Mouse (Mus musculus): ENCODE results near the gene Zfp109. TPM values are rescaled to one million over a fixed set of nuclear protein-coding genes. Genes with fewer than 3 reads are reported as not detected.

Zfp109 gene
- total RNA-seq (2023), result 1.2 to 1.5 TPM (median 1.4 TPM) in 4 replicates

DNA sequence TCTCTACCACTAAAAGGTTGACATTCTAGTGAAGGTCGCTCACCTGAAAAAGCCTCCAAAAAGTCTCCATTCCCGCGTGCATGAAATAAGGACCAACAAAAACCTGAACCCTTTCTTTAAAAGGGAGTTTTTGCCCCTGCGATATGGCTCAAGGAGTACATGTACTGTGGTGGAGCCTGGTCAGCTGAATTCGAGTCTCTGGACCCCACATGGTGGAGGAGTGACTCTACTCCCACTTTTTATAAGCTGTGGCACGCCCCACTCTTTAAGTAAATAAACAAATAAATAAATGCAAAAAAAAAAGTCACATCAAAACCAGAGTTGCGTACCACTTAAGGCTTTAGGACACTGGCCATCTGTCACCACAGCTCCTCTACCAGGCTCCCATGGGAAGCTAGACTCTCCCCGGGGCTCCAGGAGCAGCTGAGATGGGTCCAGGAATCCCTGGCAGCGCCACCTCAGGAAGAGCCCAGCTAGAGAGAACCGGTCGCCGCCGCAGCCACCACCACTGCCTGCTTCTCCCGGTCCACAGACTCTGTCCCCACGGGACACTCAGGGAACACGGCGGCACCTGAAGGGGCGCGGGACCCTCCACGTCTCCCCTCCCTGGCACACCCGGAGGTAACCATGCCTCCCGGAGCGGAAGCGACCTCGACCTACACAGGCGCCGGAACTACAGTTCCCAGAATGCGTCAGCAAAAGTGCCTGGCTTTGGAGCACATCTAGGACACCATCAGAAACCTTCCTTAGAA lies at the start of gene Zfp109:
Gene Zfp109, minus strand, starts transcription at position 521 of the 752 bp plus-strand sequence.

DNA sequence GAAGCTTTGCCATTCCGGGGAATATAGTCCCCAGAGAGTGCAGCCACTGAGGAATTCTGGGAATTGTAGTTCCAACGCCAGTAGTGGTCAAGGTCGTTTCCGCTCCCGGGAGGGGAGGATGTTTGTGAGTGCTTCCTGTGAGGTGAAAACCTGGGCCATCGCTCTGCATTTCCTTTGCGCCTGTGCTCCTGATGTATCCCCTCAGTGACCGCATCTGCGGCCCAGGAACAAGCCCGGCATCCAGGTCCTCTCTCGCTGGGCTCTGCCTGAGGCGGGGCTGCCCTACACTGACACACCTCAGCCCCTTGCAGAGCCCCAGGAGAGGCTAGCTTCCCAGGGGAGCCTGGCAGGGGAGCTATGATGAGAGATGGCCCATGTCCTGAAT lies 32.9 kb upstream of the Zfp109 start, which contains the start of gene Zfp93:
Gene Zfp93, plus strand, starts transcription at position 133 of the 385 bp plus-strand sequence.

DNA sequence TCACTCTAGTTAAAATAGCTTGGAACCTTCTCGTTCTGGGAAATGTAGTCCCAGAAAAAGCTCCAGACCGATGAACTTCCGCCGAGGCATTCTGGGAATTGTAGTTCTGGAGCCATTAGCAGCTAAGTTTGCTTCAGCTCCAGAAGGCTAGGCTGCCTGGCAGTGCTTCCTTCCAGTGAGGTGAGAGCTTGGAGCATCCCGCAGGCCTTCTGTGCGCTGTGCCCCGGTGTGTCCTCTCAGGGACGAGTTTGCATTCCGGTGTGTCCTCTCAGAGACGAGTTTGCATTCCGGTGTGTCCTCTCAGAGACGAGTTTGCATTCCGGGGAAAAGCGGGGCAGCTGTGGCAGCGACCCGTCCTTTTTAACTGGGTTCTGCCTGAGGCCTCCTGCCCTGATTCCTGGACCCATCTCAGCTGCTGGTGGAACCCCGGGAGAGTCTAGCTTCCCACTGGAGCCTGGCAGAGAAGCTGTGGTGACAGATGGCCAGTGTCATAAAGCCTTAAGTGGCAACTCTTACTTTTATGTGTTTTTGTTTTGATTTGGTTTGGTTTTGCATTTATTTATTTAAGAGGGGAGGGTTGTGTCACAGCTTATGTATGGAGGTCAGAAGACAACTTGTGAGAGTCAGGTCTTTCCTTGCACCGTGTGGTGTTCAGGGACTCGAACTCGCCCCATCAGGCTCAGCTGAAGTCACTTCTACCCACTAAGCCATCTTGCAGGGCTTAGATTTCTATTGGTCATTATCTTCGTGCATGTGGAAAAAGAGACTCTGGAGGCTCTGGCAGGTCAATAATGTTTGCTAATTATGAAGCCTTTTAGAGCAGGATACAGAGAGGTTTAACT lies 17.5 kb upstream of the Zfp109 start, which contains the start of gene Zfp108:
Gene Zfp108, plus strand, starts transcription at position 162 of the 842 bp plus-strand sequence.

DNA sequence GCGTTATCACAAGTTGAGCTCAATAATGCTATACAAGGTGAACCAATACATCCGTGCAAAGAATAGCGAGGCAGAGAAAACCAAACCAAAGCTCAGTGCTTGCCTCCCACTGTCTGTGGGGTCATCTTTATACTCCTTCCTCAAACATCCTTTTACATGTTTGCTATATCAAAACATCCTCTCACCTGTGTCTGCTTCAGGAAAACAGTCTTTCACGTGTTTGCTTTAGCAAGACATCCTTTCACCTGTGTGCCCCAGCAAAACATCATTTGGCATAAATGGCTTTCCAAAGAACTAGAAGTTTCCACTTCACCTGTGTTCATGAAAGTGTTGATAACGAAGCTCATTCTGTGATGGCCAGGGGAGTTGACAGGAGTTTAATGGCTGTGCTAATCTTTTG lies 26.0 kb downstream of the Zfp109 start, which contains the start of gene Zfp111:
Gene Zfp111, minus strand, starts transcription at position 101 of the 400 bp plus-strand sequence.

Other genes with a start within 250 kb of the Zfp109 start
- not detected in 4 replicates for gene V1rd19, start 235.9 kb downstream of the Zfp109 start, total RNA-seq (2023)
- not detected in 4 replicates for gene Vmn1r183, start 184.3 kb downstream of the Zfp109 start, total RNA-seq (2023)
- 21.0 to 29.1 TPM (median 28.1 TPM) in 4 replicates for gene Zfp180, start 155.6 kb downstream of the Zfp109 start, total RNA-seq (2023)
- gene Zfp112, start 125.2 kb downstream of the Zfp109 start, total RNA-seq (2023), result 2.5 to 5.3 TPM (median 4.1 TPM) in 4 replicates
- 4.9 to 6.3 TPM (median 5.3 TPM) in 4 replicates for gene Zfp235, start 103.4 kb downstream of the Zfp109 start, total RNA-seq (2023)
- gene Zfp114, start 62.5 kb downstream of the Zfp109 start, total RNA-seq (2023), result 0.23 to 0.27 TPM in 2 of 4 replicates, not detected in the others
- 0.09 TPM in 1 of 4 replicates, not detected in the others for gene Zfp111, start 26.1 kb downstream of the Zfp109 start, total RNA-seq (2023)
- not detected in 4 replicates for gene Zfp108, start 17.2 kb upstream of the Zfp109 start, total RNA-seq (2023)
- gene Zfp93, start 32.9 kb upstream of the Zfp109 start, total RNA-seq (2023), result 0.33 TPM in 2 of 4 replicates, not detected in the others
- 6.4 to 11.4 TPM (median 8.5 TPM) in 4 replicates for gene Zfp61, start 63.7 kb upstream of the Zfp109 start, total RNA-seq (2023)
- 7.7 to 11.5 TPM (median 8.3 TPM) in 4 replicates for gene Zfp94, start 79.1 kb upstream of the Zfp109 start, total RNA-seq (2023)
- gene Tescl, start 96.4 kb upstream of the Zfp109 start, total RNA-seq (2023), result not detected in 4 replicates
- not detected in 4 replicates for gene Lypd5, start 111.6 kb upstream of the Zfp109 start, total RNA-seq (2023)
- 4.0 to 6.8 TPM (median 4.8 TPM) in 4 replicates for gene Kcnn4, start 132.7 kb upstream of the Zfp109 start, total RNA-seq (2023)
- gene Smg9, start 162.1 kb upstream of the Zfp109 start, total RNA-seq (2023), result 69.5 to 87.3 TPM (median 83.7 TPM) in 4 replicates
- 3.5 to 5.6 TPM (median 5.0 TPM) in 4 replicates for gene Irgc1, start 214.7 kb upstream of the Zfp109 start, total RNA-seq (2023)
- gene Plaur, start 224.9 kb upstream of the Zfp109 start, total RNA-seq (2023), result 484 to 612 TPM (median 535 TPM) in 4 replicates
- gene Cadm4, start 244.5 kb upstream of the Zfp109 start, total RNA-seq (2023), result 1.2 to 3.1 TPM (median 1.7 TPM) in 4 replicates

Measured in B cell, adult 62 days (primary cell).